Mouse (Mus musculus) heart, embryonic 12.5 days (tissue): ENCODE results near the gene Fam53b. TPM values are rescaled to one million over a fixed set of nuclear protein-coding genes. Genes with fewer than 3 reads are reported as not detected.

ENCODE experiments used
- polyA plus RNA-seq: library from polyadenylated mRNA; unstranded; fragments of >200 nt; fragmentation: Nextera tagmentation; extraction: Ambion mirVana; gene quantifications from 2 replicates; pipeline ENCODE4 v1.2.1, GENCODE M21; 2016

Fam53b gene
- polyA plus RNA-seq, 1 experiment from 2014 or later = 17.0 TPM

Other genes starting within 250 kb of the Fam53b start
- gene Oat, start 237.5 kb downstream of the Fam53b start, polyA plus RNA-seq = 161 and 163 TPM in 2 replicates
- gene Nkx1-2, start 214.2 kb downstream of the Fam53b start, polyA plus RNA-seq = not detected in 2 replicates
- gene Lhpp, start 203.2 kb downstream of the Fam53b start, polyA plus RNA-seq = 23.5 and 23.6 TPM in 2 replicates
- 37.9 and 45.9 TPM in 2 replicates for gene Eef1akmt2, start 38.8 kb upstream of the Fam53b start, polyA plus RNA-seq
- gene Abraxas2, start 45.3 kb upstream of the Fam53b start, polyA plus RNA-seq = 26.6 and 27.8 TPM in 2 replicates
- gene Zranb1, start 117.3 kb upstream of the Fam53b start, polyA plus RNA-seq = 10.3 and 11.2 TPM in 2 replicates